Mouse (Mus musculus): ENCODE results near the gene Commd2. TPM values are rescaled to one million over a fixed set of nuclear protein-coding genes. Genes with fewer than 3 reads are reported as not detected.
A peak's percentile ranks its signal among the peaks of the same experiment; 100 is the strongest.

The Commd2 gene
- 22.0 and 26.7 TPM in 2 replicates for total RNA-seq (2021)
- long read RNA-seq, experiment 1, transcript Commd2-202 (5 exons, 2,992 nt), result major isoform, 36 of 70 reads
- long read RNA-seq, experiment 1, partial matches to known transcripts, result 29 of 70 reads
- long read RNA-seq, experiment 1, other reads (novel, unspliced or antisense), result 4 of 70 reads
- long read RNA-seq, experiment 2, transcript Commd2-202 (5 exons, 2,992 nt), result major isoform, 35 of 61 reads
- long read RNA-seq, experiment 2, partial matches to known transcripts, result 22 of 61 reads
- long read RNA-seq, experiment 2, other reads (novel, unspliced or antisense), result 2 of 61 reads

DNA sequence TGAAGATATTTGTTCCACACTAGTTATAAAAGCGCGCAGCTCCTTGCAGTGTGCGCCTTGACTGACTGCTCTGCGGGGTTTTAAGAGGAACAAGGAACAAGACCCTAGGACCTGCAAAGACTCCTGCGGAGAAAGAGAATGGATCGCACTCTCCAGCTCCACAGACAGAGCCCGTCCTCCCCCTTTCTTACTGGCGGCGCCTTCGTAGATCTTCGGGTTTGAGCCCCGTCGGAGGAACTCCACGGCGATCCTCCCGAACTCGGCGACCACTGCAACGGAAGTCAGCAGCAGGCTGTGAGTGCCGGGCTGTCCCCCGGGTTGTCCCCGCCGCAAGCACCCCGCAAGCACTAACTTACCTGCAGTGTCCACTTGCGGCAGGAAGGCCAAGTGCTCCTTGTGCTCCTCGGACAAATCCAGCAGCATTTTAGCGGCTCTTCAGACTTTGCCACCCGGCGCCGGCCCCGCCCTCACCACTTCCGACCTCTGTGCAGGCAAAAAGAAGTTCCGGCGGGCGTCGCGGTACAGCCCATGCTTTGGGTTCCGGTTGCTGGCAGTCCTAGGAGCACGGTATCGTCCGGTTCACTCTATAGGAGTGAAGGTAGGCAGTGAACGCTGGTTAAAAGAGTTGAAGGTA is at the start of gene Commd2:
Gene Commd2 (minus strand): TSS at position 485 of the 634 bp plus-strand sequence.
- peak; percentile 94 for DNase-seq

DNA sequence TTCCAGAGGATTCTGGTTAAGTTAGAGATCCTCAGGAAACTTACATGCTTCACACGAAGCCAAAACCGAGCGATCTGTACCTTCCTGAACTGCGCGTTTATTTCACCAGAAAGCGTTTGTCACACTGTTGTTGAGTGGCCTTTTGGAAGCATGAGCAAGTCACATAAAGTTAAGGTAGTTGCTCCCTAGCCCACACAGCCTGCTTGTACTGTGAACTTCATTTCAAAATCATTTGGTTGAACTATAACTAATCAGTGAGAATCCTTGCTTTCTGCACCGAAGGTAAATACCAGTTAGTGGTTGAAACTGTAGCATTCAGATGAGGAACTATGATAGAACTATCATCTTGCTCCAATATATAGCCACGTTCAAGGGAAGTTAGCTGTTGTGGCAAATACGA is 45.3 kb upstream of the Commd2 start:
- DNase-seq, result no peak

DNA sequence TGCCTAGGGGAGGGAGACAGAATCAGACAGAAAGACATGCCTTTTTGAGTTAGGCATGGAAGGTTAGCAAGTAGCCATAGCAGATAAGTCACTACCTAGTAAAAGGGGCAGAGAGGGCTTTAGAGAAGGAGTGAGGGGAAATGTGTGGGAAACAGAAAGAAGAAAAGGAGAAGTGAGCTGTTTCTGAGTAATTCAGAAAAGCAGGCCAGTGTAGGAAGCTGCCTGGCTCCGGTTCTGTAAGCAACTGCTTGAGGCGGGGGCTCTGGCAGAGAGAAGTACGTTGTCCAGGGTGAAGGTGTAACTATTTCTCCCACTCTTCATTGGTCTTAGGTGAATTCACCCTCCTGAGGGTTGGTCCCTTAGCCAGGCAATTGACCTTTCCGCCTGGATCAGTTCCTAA is 44.7 kb upstream of the Commd2 start:
- no peak for DNase-seq

DNA sequence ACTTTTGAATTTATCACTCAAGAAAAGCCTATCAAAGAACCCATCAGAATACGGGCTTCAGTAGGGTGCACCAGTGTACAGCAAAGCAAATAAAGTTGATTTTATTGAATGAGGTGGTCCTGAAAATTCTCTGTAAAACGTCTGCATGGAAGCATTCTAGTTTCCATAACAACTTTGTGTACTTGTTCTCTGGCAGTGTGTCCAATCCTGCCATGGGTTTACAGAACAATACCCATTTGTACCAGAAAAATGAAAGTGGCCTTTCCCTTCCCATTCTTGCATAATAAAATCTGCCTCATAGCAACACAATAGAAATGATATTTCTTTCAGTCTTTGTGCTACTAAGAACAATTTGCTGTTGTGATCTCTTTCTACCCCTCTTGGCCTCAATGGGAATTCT is 41.2 kb upstream of the Commd2 start, which contains the start of gene Ankub1:
Gene Ankub1 (minus strand): TSS at position 81 of the 400 bp plus-strand sequence.
- DNase-seq, result no peak

GRCm38 (mm10) chr3:57691772-57692171 is 40.3 kb upstream of the Commd2 start:
- DNase-seq, result no peak

DNA sequence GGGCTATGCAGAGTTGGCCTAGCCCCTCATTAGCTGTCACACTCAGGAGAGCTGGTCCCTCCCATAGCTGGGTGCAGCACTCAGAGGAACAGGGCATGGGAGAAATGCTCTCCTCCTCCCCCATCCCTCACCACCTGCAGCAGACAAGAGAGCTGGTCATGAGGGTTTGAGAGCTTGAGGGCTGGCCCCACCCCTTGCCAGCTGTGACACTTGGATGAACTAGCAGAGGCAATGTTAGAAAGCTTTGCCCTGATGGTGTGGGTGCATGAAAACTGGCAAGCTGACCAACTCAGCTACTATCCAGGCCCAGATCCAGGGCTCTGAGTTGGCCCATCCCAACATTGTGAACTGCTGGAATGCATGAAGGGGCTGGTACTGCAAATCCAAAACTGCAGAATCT is 26.3 kb upstream of the Commd2 start:
- DNase-seq, result no peak

- no peak for DNase-seq
Measured at GRCm38 (mm10) chr3:57674075-57674474, 22.6 kb upstream of the Commd2 start.

DNA sequence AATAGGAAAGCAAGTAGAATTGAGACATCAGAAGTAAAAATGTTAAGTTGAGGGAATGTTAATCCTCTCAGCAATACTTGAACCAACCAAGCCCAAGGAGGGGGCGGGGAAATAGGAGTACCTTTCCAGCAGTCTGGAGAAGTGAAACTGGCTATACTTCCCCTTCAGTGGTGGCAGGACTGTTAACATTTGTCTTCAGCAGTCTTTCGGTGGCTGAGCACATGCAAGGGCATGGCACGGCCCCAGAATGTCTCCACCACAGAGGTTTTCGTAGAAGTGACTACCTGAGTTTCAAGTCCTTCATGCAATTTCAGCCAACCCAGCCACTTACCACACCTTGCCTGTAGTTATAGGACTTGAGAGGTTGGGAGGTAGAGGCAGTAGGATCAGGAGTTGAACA is 22.1 kb upstream of the Commd2 start:
- DNase-seq, result no peak

DNA sequence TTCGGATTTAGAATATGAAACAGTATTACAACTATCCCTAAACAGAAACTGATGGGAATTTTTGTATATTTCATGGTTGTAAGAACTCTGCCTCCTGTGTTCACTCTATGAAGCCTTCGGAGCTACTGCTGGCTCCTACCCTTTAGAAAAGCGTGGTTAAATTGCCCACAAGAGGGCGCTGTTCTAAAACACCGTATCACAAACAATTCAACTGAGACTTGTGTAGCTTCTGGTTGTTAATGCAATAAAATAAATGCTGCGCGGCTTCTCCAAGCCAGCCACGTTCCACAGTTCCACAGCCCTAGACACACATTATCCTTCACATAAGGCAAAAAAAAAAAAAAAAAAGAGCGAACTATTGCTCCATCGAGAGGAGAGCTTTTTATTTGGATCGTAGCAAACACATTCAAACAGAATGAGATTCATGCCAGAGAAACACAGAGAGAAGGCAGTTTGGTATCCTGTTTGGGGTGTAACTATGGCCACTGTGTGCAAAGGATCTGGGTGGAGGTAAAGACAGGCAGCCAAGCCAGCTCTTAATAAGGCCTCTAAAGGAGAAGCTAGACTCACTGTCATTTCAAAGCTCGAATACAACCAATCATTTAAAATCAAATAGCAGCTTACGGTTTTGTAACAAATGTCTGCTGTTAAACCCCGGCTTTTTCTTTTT is 15.7 kb upstream of the Commd2 start:
- DNase-seq, result peak; percentile 77

DNA sequence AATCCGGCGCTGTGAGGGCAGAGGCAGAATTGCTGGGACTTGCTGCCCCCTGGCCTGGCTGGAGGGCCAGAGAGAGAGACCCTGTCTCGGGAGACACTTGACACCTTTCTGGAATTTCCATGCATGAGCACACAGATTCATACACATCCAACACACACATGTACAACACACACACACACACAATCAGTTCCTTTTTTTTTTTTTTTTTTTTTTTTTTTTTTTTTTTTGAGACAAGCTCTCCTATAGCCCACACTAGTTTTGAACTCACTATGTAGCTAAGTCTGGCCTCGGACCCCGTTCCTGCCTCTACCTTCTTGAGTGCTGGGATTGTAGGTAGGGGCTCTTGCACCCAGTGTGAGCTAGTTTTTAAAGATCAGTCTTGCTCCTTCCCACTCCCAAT is 14.4 kb upstream of the Commd2 start:
- DNase-seq, result no peak

DNA sequence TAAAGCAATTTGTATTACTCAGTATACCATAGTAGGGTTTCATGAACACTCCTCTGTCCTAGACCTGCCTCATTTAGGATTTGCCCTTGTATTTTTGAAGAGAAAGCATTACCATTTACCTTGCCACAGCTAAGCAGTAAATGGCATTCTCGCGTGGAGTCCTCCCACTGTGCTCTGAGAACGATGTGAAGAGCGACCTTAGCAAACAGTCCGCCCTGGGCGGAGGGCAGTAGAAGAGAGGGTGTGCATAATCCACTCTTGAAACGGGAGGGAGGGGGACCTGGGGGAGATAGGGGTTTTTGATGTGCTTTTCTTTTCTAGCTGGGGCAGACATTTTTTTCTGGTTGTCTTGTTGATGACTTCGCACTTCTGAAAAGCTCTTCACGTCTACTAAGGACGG is 13.2 kb upstream of the Commd2 start:
- no peak for DNase-seq

- peak; percentile 55 for DNase-seq
Measured at GRCm38 (mm10) chr3:57663731-57664130, 12.2 kb upstream of the Commd2 start.

- no peak for DNase-seq
Measured at GRCm38 (mm10) chr3:57658608-57659007, 7.1 kb upstream of the Commd2 start.

GRCm38 (mm10) chr3:57653646-57654045 is 2.1 kb upstream of the Commd2 start:
- DNase-seq, result peak; percentile 47

DNA sequence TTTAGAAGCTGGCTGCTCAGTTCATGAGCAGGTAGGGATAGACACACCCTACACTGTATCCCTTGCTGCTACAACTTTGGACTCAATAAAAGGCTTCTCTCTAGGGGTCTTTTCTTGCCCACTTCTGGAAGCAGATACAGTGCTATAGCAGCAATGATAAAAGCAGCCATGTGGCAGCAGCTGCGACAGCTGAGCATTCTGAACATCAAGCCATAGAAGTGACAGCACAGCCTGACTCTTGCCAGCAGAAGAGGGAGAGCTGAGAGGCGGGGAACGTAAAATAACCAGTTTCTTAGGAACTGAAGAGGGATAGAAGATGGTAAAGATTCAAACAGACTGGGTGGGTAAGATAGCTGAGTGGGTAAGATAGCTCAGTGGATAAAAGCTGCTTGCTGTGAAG is 970 bp upstream of the Commd2 start:
- no peak for DNase-seq

GRCm38 (mm10) chr3:57651865-57652259 is 347 bp upstream of the Commd2 start:
- DNase-seq, result no peak

DNA sequence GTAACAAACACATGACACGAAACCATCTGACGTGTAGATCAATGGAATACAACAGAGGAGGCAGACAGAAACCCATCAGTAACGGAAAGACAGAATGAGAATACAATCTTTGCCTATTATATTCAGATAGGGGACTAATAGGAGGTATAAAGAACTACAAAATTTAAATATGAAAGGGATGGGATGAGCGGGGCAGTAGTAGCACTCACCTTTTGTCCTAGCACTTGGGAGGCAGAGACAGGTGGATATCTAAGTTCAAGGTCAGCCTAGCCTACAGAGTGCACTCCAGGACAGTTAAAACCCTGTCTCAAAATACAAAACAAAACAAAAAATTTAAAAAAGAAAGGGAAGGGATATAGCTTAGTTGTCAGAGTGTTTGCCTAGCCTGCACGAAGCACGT is 8.3 kb downstream of the Commd2 start:
- DNase-seq, result no peak

DNA sequence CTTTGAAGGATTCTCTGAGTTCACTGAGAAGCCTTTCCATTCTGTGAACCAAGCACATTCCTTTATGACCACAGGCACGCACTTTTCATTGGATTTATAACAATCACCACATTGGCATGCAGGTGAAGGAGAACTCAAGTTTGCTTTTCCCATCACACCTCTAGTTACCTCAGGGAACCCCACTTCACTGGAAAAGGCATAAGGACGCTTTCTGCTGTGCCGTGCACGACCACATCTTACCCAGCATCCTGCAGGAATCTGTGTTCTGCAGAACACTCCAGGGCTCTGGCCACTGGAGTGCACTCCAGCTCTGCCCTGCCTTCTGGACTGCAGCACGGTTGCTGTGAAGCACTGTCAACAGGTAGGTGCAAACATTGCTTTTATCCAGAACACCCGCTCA is 13.9 kb downstream of the Commd2 start:
- DNase-seq, result no peak

GRCm38 (mm10) chr3:57634763-57635487 is 16.6 kb downstream of the Commd2 start:
- no peak for DNase-seq

DNA sequence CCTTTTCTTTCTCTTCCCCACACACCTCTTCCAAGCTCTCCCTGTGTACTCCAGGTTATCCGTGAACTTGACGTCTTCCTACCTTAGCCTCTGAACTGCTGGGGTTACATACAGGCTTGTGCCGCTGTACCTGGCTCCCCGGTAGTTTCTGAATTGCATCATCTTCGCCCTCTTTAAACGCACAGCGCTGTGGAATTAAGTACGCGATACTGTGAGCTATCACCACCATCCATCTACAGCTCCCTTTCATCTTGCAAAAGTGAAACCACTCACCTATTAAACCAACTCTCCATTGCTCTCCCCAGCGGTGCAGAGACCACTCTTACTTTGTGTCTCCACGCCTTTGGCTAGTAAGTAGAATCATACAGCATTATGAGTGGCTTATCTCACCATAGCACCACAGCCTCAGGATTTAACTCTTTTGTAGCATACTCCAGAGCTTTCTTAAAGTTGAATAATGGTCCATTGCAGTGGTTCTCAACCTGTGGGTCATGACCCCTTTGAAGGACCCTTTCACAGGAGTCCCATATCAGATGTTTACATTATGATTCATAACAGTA is 24.5 kb downstream of the Commd2 start:
- DNase-seq, result no peak

DNA sequence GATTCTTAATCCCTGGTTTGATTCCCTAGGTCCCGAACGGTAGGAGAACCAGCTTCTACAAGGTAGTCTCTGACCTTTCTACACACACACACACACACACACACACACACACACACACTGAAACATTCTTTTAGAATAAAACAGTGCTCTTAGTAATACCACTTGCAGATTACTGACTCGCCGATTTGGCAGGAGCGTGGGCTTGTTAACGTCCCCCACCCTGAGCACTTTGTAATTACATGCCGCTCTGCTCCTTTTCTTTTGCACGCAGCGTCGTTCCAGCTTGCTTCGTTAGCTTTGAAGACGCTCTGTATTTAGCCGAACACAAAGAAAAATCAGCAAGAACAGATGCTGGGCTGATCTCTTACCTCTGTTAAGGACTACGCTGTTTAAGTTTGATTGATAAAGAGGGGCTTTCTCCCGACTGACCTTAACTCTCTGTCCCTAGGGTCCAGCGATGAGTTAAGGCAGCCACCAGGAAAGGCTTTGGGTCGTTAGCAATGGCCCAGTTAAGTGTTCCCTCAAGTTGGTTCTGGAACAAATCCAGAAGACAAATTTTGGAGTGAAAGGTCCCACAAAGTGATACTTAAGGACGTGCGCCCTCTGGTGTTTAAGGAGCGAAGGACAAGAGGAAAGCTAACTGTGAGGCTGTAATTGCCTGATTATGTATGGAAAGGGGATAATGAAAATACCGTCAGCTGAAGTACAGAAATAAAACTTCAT is 26.1 kb downstream of the Commd2 start:
- peak; percentile 79 for DNase-seq

DNA sequence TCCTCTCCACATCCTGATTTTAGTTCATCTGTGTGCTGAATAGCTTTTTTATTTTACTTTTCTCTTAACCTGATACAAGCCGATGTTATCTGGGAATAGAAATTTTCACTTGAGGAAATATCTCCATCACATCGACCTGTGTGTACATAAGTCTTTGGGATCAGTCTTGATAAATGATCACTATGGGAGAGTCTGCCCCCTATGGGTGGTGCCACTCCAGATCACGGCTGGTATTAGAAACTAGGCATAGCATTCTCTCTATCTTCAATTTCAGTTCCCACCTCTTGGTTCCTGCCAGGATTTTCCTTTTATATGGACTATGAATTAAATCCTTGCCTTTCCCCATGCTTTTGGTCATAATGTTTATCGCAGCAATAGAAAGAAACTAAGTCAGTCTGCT is 31.8 kb downstream of the Commd2 start:
- peak; percentile 53 for DNase-seq

Measured in adrenal gland, postnatal 14 days (tissue).